Mouse (Mus musculus): ENCODE data around the gene Spryd4. TPM values are rescaled to one million over a fixed set of nuclear protein-coding genes. Genes with fewer than 3 reads are reported as not detected.

Gene Spryd4
- total and polyA plus RNA-seq, 2 experiments from 2014 or later = 21.4 to 29.5 TPM

- peak; percentile 86 for DNase-seq (ENCODE audit: low spot score)
- WGBS = 38% methylated on average over 2 of the region's 2 CpGs
- H3K9me3 ChIP-seq (ENCODE audit: low read length) = no peaks in the 10 kb centered on the region
These were observed 23.2 kb downstream of the Spryd4 start for GRCm38 (mm10) chr10:128188242-128188877.

GRCm38 (mm10) chr10:128187181-128187605 is 24.4 kb downstream of the Spryd4 start:
- Histone ChIP-seq H3K9ac (replicated peaks; ENCODE audit: low read length, poor library complexity, severe bottlenecking) (no peak overlapping the region), H3K27ac (ENCODE audit: low read depth, low read length) (no peak overlapping the region), H3K4me3 (ENCODE audit: low read depth, low read length) (no peak overlapping the region), H3K36me3 (ENCODE audit: insufficient read depth, low read length) (no peaks in the 10 kb centered on the region), H3K4me2 (ENCODE audit: low read depth, low read length, poor library complexity, severe bottlenecking) (no peak overlapping the region), H3K27me3 (ENCODE audit: insufficient read depth, low read length) (no peaks in the 10 kb centered on the region), H3K4me1 (ENCODE audit: insufficient read depth, low read length) (no peaks in the 10 kb centered on the region), H3K9me3 (ENCODE audit: low read length) (no peaks in the 10 kb centered on the region)
- TF ChIP-seq CTCF (IDR thresholded peaks at IDR 0.05) = no peak
- WGBS = 63% methylated on average over 5 of the region's 5 CpGs
- ATAC-seq (ENCODE audit: low FRiP score) = no peak
- no peak for DNase-seq (ENCODE audit: low spot score)

More at GRCm38 (mm10) chr10:128188242-128188877, 23.2 kb downstream of the Spryd4 start:
- TF ChIP-seq CTCF (IDR thresholded peaks at IDR 0.05) = peak; percentile 86
- H3K27me3 ChIP-seq (ENCODE audit: insufficient read depth, low read length) = no peaks in the 10 kb centered on the region
- no peaks in the 10 kb centered on the region for H3K4me1 ChIP-seq (ENCODE audit: insufficient read depth, low read length)
- H3K27ac ChIP-seq (ENCODE audit: low read depth, low read length) = no peak overlapping the region
- no peak overlapping the region for H3K9ac ChIP-seq (replicated peaks; ENCODE audit: low read length, poor library complexity, severe bottlenecking)
- H3K36me3 ChIP-seq (ENCODE audit: insufficient read depth, low read length) = no peaks in the 10 kb centered on the region
- ATAC-seq (ENCODE audit: low FRiP score) = no peak
- no peak overlapping the region for H3K4me2 ChIP-seq (ENCODE audit: low read depth, low read length, poor library complexity, severe bottlenecking)
- H3K4me3 ChIP-seq (ENCODE audit: low read depth, low read length) = no peak overlapping the region

DNA sequence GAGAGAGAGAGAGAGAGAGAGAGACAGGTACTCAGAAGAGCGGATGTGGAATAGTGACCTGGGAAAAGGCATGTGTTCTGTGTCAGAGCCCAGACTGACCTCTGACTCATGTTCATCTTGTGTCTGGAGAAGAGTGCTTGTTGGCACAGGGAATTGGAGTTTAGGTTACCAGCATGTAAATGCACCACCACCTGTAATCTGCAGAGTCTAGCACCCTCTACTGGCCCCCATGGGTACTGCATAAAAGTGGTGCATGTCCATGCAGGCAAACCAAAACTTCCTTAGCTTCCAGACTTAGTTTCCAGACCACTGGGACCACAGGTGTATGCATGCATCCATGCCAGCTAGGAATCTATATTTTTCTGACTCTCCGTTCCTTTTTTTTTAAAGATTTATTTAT is 25.6 kb downstream of the Spryd4 start:
- peak; percentile 96 for TF ChIP-seq CTCF (IDR thresholded peaks at IDR 0.05)
- WGBS = 55% methylated on average over 2 of the region's 2 CpGs

DNA sequence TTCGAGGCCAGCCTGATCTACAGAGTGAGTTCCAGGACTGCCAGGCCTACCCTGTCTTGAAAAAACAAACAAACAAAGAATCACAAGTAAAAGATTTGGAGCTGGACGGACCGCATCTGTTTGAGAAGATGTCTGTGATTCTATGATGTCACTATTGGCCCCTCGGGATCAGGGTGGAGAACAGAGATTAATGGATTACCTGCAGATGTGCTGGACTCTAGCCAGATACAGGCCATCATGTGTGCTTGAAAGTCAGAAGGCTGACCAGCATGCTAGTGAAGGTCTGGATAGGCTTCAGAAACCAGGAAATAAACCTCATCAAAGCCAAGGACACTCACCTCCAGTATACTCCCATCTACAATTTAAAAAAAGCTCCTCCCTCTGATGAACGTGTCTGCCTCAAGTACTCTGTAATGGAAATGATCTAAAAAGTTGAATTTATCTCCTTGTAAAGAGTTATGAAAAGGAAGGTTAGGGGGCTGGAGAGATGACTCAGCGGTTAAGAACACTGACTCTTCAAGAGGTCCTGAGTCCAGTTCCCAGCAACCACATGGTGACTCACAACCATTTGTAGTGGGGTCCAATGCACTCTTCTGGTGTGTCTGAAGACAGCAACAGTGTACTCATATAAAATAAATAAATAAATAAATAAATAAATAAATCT is 26.2 kb downstream of the Spryd4 start:
- Histone ChIP-seq H3K9ac (replicated peaks; ENCODE audit: low read length, poor library complexity, severe bottlenecking) (no peak overlapping the region), H3K36me3 (ENCODE audit: insufficient read depth, low read length) (no peaks in the 10 kb centered on the region), H3K9me3 (ENCODE audit: low read length) (no peaks in the 10 kb centered on the region), H3K27ac (ENCODE audit: low read depth, low read length) (no peak overlapping the region), H3K27me3 (ENCODE audit: insufficient read depth, low read length) (no peaks in the 10 kb centered on the region), H3K4me1 (ENCODE audit: insufficient read depth, low read length) (no peaks in the 10 kb centered on the region), H3K4me2 (ENCODE audit: low read depth, low read length, poor library complexity, severe bottlenecking) (no peak overlapping the region), H3K4me3 (ENCODE audit: low read depth, low read length) (no peak overlapping the region)
- WGBS = 78% methylated on average over 6 of the region's 6 CpGs
- ATAC-seq (ENCODE audit: low FRiP score) (no peak), DNase-seq (ENCODE audit: low spot score) (no peak)
- no peak for TF ChIP-seq CTCF (IDR thresholded peaks at IDR 0.05)

More for the DNA sequence above, 25.6 kb downstream of the Spryd4 start:
- no peaks in the 10 kb centered on the region for H3K27me3 ChIP-seq (ENCODE audit: insufficient read depth, low read length)
- H3K27ac ChIP-seq (ENCODE audit: low read depth, low read length) = no peak overlapping the region
- H3K36me3 ChIP-seq (ENCODE audit: insufficient read depth, low read length) = no peaks in the 10 kb centered on the region
- H3K4me1 ChIP-seq (ENCODE audit: insufficient read depth, low read length) = no peaks in the 10 kb centered on the region
- no peaks in the 10 kb centered on the region for H3K9me3 ChIP-seq (ENCODE audit: low read length)
- no peak overlapping the region for H3K4me2 ChIP-seq (ENCODE audit: low read depth, low read length, poor library complexity, severe bottlenecking)
- H3K9ac ChIP-seq (replicated peaks; ENCODE audit: low read length, poor library complexity, severe bottlenecking) = no peak overlapping the region
- no peak overlapping the region for H3K4me3 ChIP-seq (ENCODE audit: low read depth, low read length)
- peak; percentile 80 for DNase-seq (ENCODE audit: low spot score)
- no peak for ATAC-seq (ENCODE audit: low FRiP score)

GRCm38 (mm10) chr10:128184296-128184695 is 27.3 kb downstream of the Spryd4 start:
- Histone ChIP-seq H3K36me3 (ENCODE audit: insufficient read depth, low read length) (no peaks in the 10 kb centered on the region), H3K27me3 (ENCODE audit: insufficient read depth, low read length) (no peaks in the 10 kb centered on the region), H3K27ac (ENCODE audit: low read depth, low read length) (no peak overlapping the region), H3K9me3 (ENCODE audit: low read length) (no peaks in the 10 kb centered on the region), H3K4me3 (ENCODE audit: low read depth, low read length) (no peak overlapping the region), H3K4me1 (ENCODE audit: insufficient read depth, low read length) (no peaks in the 10 kb centered on the region), H3K4me2 (ENCODE audit: low read depth, low read length, poor library complexity, severe bottlenecking) (no peak overlapping the region), H3K9ac (replicated peaks; ENCODE audit: low read length, poor library complexity, severe bottlenecking) (no peak overlapping the region)
- no peak for DNase-seq (ENCODE audit: low spot score)
- no peak for TF ChIP-seq CTCF (IDR thresholded peaks at IDR 0.05)
- ATAC-seq (ENCODE audit: low FRiP score) = no peak
- 95% methylated on average over 2 of the region's 2 CpGs for WGBS

DNA sequence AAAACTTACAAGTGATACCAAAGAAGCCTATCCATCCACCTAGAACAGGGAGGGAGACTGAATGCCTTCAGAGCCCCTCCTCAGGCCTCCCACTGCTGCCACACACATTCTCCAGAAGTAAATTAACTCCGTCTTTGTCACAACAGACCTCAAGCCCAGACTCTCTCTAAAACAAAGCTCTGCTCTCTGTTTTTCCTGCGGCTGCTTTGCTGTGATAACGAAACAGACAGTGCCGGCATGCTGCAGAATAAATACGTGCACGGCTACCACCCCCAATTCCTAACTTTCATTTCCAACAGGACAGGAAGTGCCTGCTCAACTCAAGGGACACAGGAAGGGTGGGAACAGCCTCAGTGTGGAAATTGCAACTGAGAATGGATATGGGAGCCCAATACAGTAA is 31.6 kb downstream of the Spryd4 start, which contains the start of gene Rbms2:
Gene Rbms2, minus strand, starts transcription at position 309 of the 400 bp plus-strand sequence.
- WGBS = 8% methylated on average over 6 of the region's 6 CpGs
- DNase-seq (ENCODE audit: low spot score) (no peak), ATAC-seq (ENCODE audit: low FRiP score) (no peak)
- Histone ChIP-seq H3K9me3 (ENCODE audit: low read length) (no peaks in the 10 kb centered on the region), H3K4me3 (ENCODE audit: low read depth, low read length) (peak within 1 kb of the TSS; percentile 5; the same call in 1 of the 2 replicates), H3K4me1 (ENCODE audit: insufficient read depth, low read length) (peaks cover 3% of the 10 kb centered on the region; the same call in 1 of the 2 replicates), H3K4me2 (ENCODE audit: low read depth, low read length, poor library complexity, severe bottlenecking) (peak within 1 kb of the TSS; percentile 4; the same call in 1 of the 2 replicates), H3K27me3 (ENCODE audit: insufficient read depth, low read length) (no peaks in the 10 kb centered on the region), H3K9ac (replicated peaks; ENCODE audit: low read length, poor library complexity, severe bottlenecking) (0 out of 2 replicates have a peak within 1 kb of the TSS, but pooled peaks have one; percentile 8), H3K27ac (ENCODE audit: low read depth, low read length) (0 out of 2 replicates have a peak within 1 kb of the TSS, but pooled peaks have one; percentile 26), H3K36me3 (ENCODE audit: insufficient read depth, low read length) (no peaks in the 10 kb centered on the region)
- no peak for TF ChIP-seq CTCF (IDR thresholded peaks at IDR 0.05)
